In the genomic region with DNA sequence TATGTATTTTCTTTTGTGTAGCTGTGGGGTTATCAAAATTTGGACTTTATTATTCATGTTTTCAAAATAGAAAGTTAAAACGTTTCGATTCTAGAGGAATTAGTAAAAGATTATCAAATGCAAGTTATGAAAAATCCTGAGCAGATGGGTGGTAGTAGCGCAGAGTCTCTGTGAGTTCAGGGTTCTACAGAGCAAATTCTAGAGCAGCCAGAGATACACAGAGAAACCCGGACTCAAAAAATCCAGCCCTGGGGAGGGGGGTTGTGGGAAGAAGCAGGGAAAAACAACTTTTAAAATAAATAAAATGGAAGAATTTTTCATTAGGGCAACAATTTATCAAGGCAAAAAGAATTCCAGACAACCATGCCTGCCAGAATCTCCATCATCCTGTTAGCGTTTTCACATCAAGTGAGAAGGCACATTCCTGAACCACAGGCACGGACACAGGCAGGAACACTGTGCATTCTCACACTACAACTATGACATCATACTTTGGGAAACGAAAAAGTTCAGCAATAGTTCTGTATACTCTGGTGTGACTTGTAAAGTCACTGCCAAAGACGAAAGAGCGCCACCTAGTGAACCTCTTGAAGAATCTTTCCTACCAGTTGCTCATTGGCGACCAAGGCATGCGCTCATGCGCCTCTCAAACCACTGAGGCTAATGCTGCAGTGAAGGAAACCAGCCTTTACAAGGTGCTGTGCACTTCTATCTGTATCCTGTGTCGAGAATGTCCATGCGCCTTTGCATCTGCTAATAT, we compare ENCODE assay signal across 8 mouse cellular contexts. TPM values are rescaled to one million over a fixed set of nuclear protein-coding genes. Genes with fewer than 3 reads are reported as not detected.
DNase-seq lines count a peak whose midpoint lies in the region; ATAC-seq and TF ChIP-seq lines count a peak whose summit lies in the region.

No protein-coding gene starts in this region.

- H3K4me2 ChIP-seq in lung, embryonic 14.5 days = peak overlapping the region; percentile 42

- ATAC-seq in lung, embryonic 14.5 days (ENCODE audit: insufficient read depth) = peak; percentile 98

- intact Hi-C loops in heart, postnatal 10 days (cut with DNase I) = loop anchor here (1.0 to 10.0 kb wide), 5 partner anchors 81 to 458 kb away; partner anchors contain the start of gene Rims1

- no peaks in the 10 kb centered on the region for H3K9me3 ChIP-seq in forebrain, embryonic 10.5 days
- no peaks in the 10 kb centered on the region for H3K9me3 ChIP-seq in lung, embryonic 14.5 days (ENCODE audit: low read depth, low read length)

- TF ChIP-seq CTCF in lung, embryonic 14.5 days (IDR thresholded peaks at IDR 0.05; ENCODE audit: low read depth) = peak; percentile 83

- no peak overlapping the region for H3K4me3 ChIP-seq in forebrain, embryonic 10.5 days
- H3K4me3 ChIP-seq in lung, embryonic 14.5 days (ENCODE audit: low read depth, low read length) = no peak overlapping the region

- H3K9ac ChIP-seq in lung, embryonic 14.5 days = no peak overlapping the region

- H3K27me3 ChIP-seq in forebrain, embryonic 10.5 days (ENCODE audit: poor library complexity, severe bottlenecking) = no peaks in the 10 kb centered on the region
- H3K27me3 ChIP-seq in lung, embryonic 14.5 days (ENCODE audit: insufficient read depth, low read length) = no peaks in the 10 kb centered on the region

- H3K36me3 ChIP-seq in forebrain, embryonic 10.5 days (replicated peaks) = no peaks in the 10 kb centered on the region
- H3K36me3 ChIP-seq in lung, embryonic 14.5 days (ENCODE audit: insufficient read depth) = no peaks in the 10 kb centered on the region

- WGBS in forebrain, embryonic 10.5 days = 29% methylated on average over 14 of the region's 14 CpGs
- 26% methylated on average over 14 of the region's 14 CpGs for WGBS in large intestine, adult 2 months
- 18% methylated on average over 14 of the region's 14 CpGs for WGBS in lung, embryonic 14.5 days

- H3K27ac ChIP-seq in forebrain, embryonic 10.5 days = no peak overlapping the region
- no peak overlapping the region for H3K27ac ChIP-seq in lung, embryonic 14.5 days (ENCODE audit: low read depth)

- no peaks in the 10 kb centered on the region for H3K4me1 ChIP-seq in forebrain, embryonic 10.5 days
- H3K4me1 ChIP-seq in lung, embryonic 14.5 days (ENCODE audit: insufficient read depth) = no peaks in the 10 kb centered on the region; the same call in 1 of the 2 replicates

- peak; percentile 23 for DNase-seq in MN1 (ENCODE audit: low spot score)
- peak; percentile 34 for DNase-seq in c-Kit-positive CD71-negative TER-119-negative erythroid progenitor cells, embryonic 14.5 days (ENCODE audit: low read depth)
- peak; percentile 59 for DNase-seq in forebrain, embryonic 10.5 days (ENCODE audit: extremely low spot score, low spot score)
- peak; percentile 51 to 71 for DNase-seq in heart, postnatal 10 days
- peak; percentile 28 for DNase-seq in large intestine, adult 2 months (ENCODE audit: low read depth, low spot score)
- DNase-seq in lung, embryonic 14.5 days = peak; percentile 95
- peak; percentile 43 to 57 for DNase-seq in right cerebral cortex, adult 2 months (ENCODE audit: low spot score in 2 of 2)
- no peak for DNase-seq in spleen, postnatal 14 days (ENCODE audit: low spot score in 2 of 2)

RNA-seq across cellular contexts. Expression of gene 4933415F23Rik, which starts 40.3 kb away (rescaled TPM):
- not detected in 2 replicates for polyA plus RNA-seq in forebrain, embryonic 10.5 days (2016; fragmentation: Nextera tagmentation; extraction: Ambion mirVana)
- total RNA-seq in heart, postnatal 10 days (2021) = not detected
- polyA plus RNA-seq in large intestine, adult 2 months (2012; rRNA removed) = not detected in 2 replicates
- polyA plus RNA-seq in lung, embryonic 14.5 days (2014; fragmentation: Nextera tagmentation; extraction: Ambion mirVana) = not detected in 2 replicates

Comparison
In these comparisons a context has a peak if more than half of its experiments do, and no peak if none do; other contexts are left out.
1. DNase-seq: peak in MN1 (single experiment), c-Kit-positive CD71-negative TER-119-negative erythroid progenitor cells, embryonic 14.5 days (single experiment), forebrain, embryonic 10.5 days (single experiment), heart, postnatal 10 days (2 of 2), large intestine, adult 2 months (single experiment), lung, embryonic 14.5 days (single experiment) and right cerebral cortex, adult 2 months (2 of 2); none in spleen, postnatal 14 days (0 of 2).